Mouse (Mus musculus): Measurements from ENCODE around the gene Otud7b. TPM values are rescaled to one million over a fixed set of nuclear protein-coding genes. Genes with fewer than 3 reads are reported as not detected.
A peak's percentile ranks its signal among the peaks of the same experiment; 100 is the strongest.
"Not testable (repeated sequence)": the region's sequence is repeated elsewhere in the genome, so short reads cannot be mapped to it uniquely, and the experiment has no call there.

Otud7b gene
- total and polyA plus RNA-seq, 2 experiments from 2014 or later, result 8.8 to 13.5 TPM

- Histone ChIP-seq H3K4me1 (ENCODE audit: insufficient read depth) (peaks cover 4% of the 10 kb centered on the region), H3K27ac (ENCODE audit: low read depth, low read length) (no peak overlapping the region), H3K9ac (no peak overlapping the region), H3K4me3 (ENCODE audit: low read depth, low read length) (no peak overlapping the region), H3K4me2 (ENCODE audit: low read depth) (no peak overlapping the region), H3K27me3 (ENCODE audit: insufficient read depth, low read length) (no peaks in the 10 kb centered on the region), H3K36me3 (ENCODE audit: insufficient read depth) (peaks cover 42% of the 10 kb centered on the region), H3K9me3 (ENCODE audit: low read length) (no peaks in the 10 kb centered on the region)
- no peak for TF ChIP-seq CTCF (IDR thresholded peaks at IDR 0.05; ENCODE audit: low read depth)
- whole genome bisulfite sequencing, result 93% methylated on average over 10 of the region's 10 CpGs
- ATAC-seq, result no peak
- DNase-seq, result no peak
These were observed 90.6 kb downstream of the Otud7b start for GRCm38 (mm10) chr3:96194966-96195365.

DNA sequence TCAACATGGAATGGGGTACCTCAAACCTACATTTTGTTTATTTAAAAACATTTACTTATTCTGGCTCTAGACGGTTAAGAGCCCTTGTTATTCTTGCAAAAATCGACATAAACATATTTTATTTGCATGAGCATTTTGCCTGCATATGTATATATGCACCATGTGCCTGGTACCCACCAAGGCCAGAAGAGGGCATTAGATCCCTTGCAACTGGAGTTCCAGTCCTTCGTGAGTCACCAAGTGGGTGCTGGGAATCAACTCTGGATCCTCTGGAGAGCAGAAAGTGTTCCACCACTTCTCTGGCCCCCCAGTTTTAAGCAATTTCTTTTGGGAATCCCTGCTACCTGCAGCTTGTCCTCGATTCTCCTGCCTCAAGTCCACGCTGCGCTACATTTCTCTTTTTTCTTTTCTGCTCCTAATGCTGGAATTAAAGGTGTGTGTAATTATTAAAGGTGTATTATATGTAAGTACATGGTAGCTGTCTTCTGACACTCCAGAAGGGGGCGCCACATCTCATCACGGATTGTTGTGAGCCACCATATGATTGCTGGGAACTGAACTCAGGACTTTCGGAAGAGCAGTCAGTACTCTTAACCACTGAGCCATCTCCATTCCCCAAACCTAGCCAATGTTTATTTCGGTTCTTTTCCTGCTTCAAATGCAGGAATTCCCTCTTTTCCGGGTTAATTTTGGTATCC, 91.4 kb downstream of the Otud7b start:
- WGBS, result 94% methylated on average over 11 of the region's 11 CpGs
- Histone ChIP-seq H3K4me1 (ENCODE audit: insufficient read depth) (peaks cover 4% of the 10 kb centered on the region), H3K27me3 (ENCODE audit: insufficient read depth, low read length) (no peaks in the 10 kb centered on the region), H3K4me2 (ENCODE audit: low read depth) (no peak overlapping the region), H3K4me3 (ENCODE audit: low read depth, low read length) (no peak overlapping the region), H3K27ac (ENCODE audit: low read depth, low read length) (no peak overlapping the region), H3K9me3 (ENCODE audit: low read length) (no peaks in the 10 kb centered on the region), H3K36me3 (ENCODE audit: insufficient read depth) (peaks cover 34% of the 10 kb centered on the region), H3K9ac (no peak overlapping the region)
- peak; percentile 53 for TF ChIP-seq CTCF (IDR thresholded peaks at IDR 0.05; ENCODE audit: low read depth)
- no peak for DNase-seq
- no peak for ATAC-seq

- H3K4me1 ChIP-seq (ENCODE audit: insufficient read depth), result peaks cover 4% of the 10 kb centered on the region
- ATAC-seq (no peak), DNase-seq (peak; percentile 30)
- 19% methylated on average over 27 of the region's 27 CpGs for WGBS
- H3K36me3 ChIP-seq (ENCODE audit: insufficient read depth), result peaks cover 26% of the 10 kb centered on the region
- peak overlapping the region; percentile 91 for H3K4me2 ChIP-seq (ENCODE audit: low read depth)
- no peaks in the 10 kb centered on the region for H3K27me3 ChIP-seq (ENCODE audit: insufficient read depth, low read length)
- H3K9ac ChIP-seq, result peak overlapping the region; percentile 84
- H3K4me3 ChIP-seq (ENCODE audit: low read depth, low read length), result peak overlapping the region; percentile 56
- no peaks in the 10 kb centered on the region for H3K9me3 ChIP-seq (ENCODE audit: low read length)
- H3K27ac ChIP-seq (ENCODE audit: low read depth, low read length), result peak overlapping the region; percentile 97
- no peak for TF ChIP-seq CTCF (IDR thresholded peaks at IDR 0.05; ENCODE audit: low read depth)
These were observed 92.3 kb downstream of the Otud7b start for GRCm38 (mm10) chr3:96196437-96197128.

- peak; percentile 95 for ATAC-seq
- Histone ChIP-seq H3K4me2 (ENCODE audit: low read depth) (peak overlapping the region; percentile 91), H3K4me3 (ENCODE audit: low read depth, low read length) (peak overlapping the region; percentile 56), H3K27ac (ENCODE audit: low read depth, low read length) (peak overlapping the region; percentile 97), H3K9me3 (ENCODE audit: low read length) (no peaks in the 10 kb centered on the region), H3K9ac (peak overlapping the region; percentile 84), H3K27me3 (ENCODE audit: insufficient read depth, low read length) (no peaks in the 10 kb centered on the region), H3K36me3 (ENCODE audit: insufficient read depth) (peaks cover 24% of the 10 kb centered on the region), H3K4me1 (ENCODE audit: insufficient read depth) (peaks cover 4% of the 10 kb centered on the region)
- TF ChIP-seq CTCF (IDR thresholded peaks at IDR 0.05; ENCODE audit: low read depth), result peak; percentile 50; the same call in 1 of the 2 replicates
- under 1% methylated on average over 50 of the region's 50 CpGs for WGBS
- peak; percentile 96 for DNase-seq
These were observed 92.9 kb downstream of the Otud7b start for GRCm38 (mm10) chr3:96197129-96197749.

GRCm38 (mm10) chr3:96198181-96198580, 93.9 kb downstream of the Otud7b start:
- peak overlapping the region; percentile 84 for H3K9ac ChIP-seq
- H3K27ac ChIP-seq (ENCODE audit: low read depth, low read length), result peak overlapping the region; percentile 97
- H3K36me3 ChIP-seq (ENCODE audit: insufficient read depth), result peaks cover 17% of the 10 kb centered on the region
- peak overlapping the region; percentile 56 for H3K4me3 ChIP-seq (ENCODE audit: low read depth, low read length)
- TF ChIP-seq CTCF (IDR thresholded peaks at IDR 0.05; ENCODE audit: low read depth), result no peak
- WGBS, result 3% methylated on average over 6 of the region's 6 CpGs
- DNase-seq (no peak), ATAC-seq (no peak)
- peaks cover 4% of the 10 kb centered on the region for H3K4me1 ChIP-seq (ENCODE audit: insufficient read depth)
- no peaks in the 10 kb centered on the region for H3K27me3 ChIP-seq (ENCODE audit: insufficient read depth, low read length)
- H3K4me2 ChIP-seq (ENCODE audit: low read depth), result peak overlapping the region; percentile 91
- no peaks in the 10 kb centered on the region for H3K9me3 ChIP-seq (ENCODE audit: low read length)

DNA sequence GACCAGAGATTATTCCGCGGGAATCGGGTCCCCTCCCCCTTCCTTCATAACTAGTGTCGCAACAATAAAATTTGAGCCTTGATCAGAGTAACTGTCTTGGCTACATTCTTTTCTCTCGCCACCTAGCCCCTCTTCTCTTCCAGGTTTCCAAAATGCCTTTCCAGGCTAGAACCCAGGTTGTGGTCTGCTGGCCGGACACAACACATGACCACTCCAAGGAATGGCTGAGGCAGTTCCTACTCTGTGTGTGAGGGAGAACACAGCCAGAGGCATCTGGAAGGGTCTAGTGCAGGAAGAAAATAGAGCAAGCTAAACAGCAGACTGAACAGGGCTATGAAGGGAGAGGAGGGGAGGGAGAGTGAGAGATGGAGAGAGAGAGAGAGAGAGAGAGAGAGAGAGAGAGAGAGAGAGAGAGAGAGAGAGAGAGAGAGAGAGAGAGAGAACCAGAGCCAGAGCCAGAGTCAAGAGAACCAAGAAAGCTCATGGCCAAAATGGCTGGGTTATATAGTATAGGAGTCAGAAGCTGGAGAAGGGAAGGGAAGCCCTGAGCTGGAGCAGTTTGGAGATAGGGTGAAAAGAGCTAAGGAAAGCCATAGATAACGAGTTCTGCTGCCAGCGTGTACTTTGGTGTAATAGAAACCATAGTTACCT, 94.4 kb downstream of the Otud7b start:
- not testable (repeated sequence) for H3K9ac ChIP-seq; H3K4me1 ChIP-seq (ENCODE audit: insufficient read depth); H3K4me3 ChIP-seq (ENCODE audit: low read depth, low read length); DNase-seq; H3K27ac ChIP-seq (ENCODE audit: low read depth, low read length); ATAC-seq; H3K9me3 ChIP-seq (ENCODE audit: low read length); H3K27me3 ChIP-seq (ENCODE audit: insufficient read depth, low read length)
- 32% methylated on average over 7 of the region's 8 CpGs for WGBS
- peaks cover 11% of the 10 kb centered on the region for H3K36me3 ChIP-seq (ENCODE audit: insufficient read depth)
- H3K4me2 ChIP-seq (ENCODE audit: low read depth), result peak overlapping the region; percentile 91

Measured in forebrain, postnatal 0 days (tissue).